Mouse (Mus musculus) T-helper 17 cell (primary cell): ENCODE measurements around the gene Hspb7.

Experiments used
- in situ Hi-C, 2 experiments: fragments of 300-600 bp; cut with MboI, MseI; formaldehyde crosslinking; loops; 1 replicate in 1 of 2; 2 replicates in 1 of 2; pipeline ENCODE4 v1.15.1; 2025; ENCODE audit warnings: high pct_unique_total_duplicates in 2 of 2

Hspb7 gene

DNA sequence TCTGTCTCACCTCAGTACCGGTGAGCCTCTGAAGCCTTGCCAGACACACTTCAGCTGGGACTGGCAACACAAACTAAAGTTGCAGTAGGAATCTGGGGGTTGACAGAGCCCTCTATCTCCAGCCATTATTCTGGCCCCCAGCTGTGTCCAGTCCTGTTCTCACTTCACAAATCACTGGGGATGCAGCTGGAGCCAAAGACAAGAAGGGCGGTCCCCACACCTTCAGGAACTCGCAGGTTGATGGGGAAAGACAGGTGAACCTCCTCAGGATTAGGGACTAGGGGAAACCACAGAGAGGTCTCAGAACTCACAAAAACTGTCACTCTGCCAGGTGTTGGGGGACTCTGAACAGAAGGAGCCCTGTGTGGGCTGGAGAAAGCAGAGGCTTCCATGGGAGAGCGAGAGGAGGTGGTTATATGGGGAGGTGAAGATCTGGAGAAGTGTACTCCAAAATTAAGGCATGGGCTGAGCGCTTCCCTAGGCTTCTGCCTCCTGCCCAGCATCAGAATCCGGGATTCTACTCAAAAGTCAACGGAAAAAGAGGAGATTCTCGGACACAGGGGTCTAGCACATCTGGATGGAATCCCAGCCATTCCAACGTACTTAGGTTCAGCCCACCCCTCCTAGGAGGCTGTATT, at the start of gene Hspb7:
Gene Hspb7 (plus strand): TSS at position 588 of the 638 bp plus-strand sequence.
- in situ Hi-C loops = no loop called here

DNA sequence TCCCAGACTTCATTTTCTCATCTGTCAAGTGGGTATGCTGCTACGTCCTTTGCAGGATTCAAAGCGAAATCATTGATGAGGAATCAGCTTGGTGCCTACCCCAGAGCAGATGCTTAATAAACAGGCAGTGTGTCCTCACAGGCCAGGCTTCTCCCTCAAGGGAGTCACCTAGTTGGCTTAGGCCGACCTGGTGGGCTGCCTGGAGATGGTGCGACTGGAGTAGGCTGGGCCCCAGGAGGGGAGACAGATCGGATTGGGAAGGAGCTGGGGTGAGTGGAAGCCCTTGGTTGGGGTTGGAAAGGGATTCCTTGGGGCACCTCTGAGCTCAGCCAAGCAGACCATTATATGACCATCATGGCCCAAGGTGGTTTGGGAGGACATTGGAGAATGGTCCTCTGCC, 48.2 kb upstream of the Hspb7 start:
- in situ Hi-C loops = no loop called here

DNA sequence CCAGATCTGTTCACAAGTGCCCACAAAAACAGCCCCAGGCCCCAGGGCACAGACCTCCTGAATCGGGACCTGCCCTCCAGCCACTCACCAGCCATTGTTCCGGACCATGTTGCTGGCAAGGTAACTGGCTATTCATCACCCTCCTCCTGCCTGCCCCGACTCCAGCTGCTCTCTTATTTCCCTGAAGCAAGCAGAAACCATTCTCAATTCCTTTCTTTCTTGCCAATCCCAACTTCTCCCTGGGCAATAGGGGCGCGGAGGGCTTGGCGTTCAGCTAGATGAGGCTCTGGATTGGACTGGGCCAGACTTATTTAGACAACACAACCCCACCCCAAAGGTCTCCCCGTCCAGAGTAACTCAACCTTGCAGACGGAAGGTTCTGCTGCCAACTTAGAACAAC, 40.9 kb upstream of the Hspb7 start:
- in situ Hi-C loops = no loop called here

DNA sequence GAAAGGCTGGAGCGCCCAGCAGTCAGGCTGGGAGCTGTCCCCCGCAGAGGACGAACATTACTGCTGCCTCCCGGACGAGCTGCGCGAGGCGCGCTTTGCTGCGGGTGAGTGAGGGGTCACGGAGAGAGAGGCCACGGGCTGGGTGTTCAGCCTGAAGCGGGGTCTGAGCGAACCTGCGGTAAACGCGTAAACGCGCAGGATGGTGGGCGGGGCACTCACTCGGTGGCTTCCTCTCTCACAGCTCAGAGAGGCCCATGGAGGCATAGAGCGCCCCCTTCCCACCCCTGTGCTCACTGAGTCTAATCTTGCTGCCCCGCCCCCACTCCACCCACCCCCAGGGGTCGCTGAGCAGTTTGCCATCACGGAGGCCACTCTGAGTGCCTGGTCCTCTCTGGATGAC, 38.2 kb upstream of the Hspb7 start:
- in situ Hi-C loops = no loop called here

DNA sequence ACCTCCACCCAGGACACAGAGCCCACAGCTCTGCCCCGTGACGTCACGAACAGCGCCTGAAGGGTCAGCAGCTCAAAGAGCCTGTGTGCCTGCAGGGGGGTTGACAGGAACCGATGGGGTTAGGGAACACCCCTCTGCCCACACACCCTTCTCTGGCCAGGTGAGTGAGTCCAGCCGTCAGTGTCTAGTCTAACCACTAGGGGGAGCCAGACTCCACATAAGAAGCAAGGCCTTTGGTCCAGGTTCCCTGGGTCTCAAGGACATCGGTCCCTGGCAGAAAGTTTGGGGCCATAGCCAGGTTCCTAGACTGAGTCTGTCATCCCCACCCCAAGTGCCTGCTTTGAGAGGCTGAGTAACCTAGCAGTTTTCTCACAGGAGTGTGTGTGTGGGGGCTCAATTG, 35.3 kb upstream of the Hspb7 start:
- in situ Hi-C loops = no loop called here

DNA sequence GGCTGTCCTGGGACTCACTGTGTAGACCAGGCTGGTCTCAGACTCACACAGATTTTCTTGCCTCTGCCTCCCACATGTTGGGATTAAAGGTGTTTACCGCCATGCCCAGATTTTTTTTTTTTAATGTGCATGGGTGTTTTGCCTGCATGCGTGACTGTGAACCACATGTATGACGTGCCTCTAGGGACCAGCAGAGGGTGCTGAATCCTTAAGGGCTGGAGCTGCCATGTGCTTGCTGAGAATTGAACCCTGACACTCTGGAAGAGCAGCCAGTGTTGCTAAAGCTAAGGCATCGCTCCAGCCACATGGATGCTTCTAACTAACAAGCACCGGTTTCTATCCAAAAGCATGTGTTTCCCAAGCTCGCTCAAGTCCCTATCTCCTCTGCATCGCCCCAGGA, 34.4 kb upstream of the Hspb7 start:
- in situ Hi-C loops = no loop called here

DNA sequence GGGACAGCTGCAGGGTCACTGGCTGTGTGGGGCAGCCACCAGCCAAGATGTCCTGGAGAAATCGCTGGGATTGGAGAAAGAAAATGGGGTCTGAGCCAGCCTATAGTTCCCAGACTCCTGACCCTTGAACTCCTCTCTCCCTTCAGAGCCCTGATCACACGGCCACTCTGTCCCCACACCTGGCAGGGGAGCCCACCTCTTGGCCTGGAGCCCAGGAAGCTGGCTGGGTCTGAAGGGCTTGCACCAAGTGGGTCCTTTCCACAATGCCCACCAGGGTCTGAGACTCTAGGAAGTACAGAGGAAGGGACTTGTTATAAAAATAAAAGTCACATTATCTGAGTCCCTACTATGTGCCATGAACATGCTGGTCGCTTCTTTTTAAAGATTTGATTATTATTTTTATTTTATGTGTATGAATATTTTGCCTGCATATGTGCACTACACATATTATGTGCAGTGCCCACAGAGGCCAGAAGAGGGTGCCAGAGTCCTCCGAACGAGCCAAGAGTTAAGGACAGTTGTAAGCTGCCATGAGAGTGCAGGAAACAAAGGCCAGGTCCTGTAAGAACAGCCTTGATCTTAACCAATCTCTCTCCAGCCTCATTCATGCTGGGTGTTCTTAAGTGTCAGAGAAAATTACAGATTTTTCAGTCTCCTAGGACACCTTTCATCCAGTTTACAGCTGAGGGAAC, 33.3 kb upstream of the Hspb7 start:
- in situ Hi-C loops = no loop called here

DNA sequence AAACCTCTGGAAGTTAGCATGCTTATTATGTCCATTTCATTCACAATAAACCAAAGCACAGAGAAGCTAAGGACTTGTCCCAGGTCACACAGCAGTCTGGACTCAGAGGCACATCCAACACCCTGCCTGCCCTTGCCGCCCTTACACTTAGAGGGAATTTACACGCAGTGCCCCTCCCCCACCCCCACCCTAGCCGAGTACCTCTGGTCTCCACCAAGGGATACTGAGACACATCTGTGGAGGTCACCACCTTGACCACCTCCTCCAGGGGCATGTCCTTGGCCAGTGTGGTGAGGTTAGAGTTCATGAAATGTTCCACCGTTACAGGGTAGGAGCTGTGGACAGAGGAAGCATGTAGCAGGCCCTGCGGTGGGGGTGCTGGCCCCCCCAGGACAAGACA, 32.6 kb upstream of the Hspb7 start:
- in situ Hi-C loops = no loop called here

DNA sequence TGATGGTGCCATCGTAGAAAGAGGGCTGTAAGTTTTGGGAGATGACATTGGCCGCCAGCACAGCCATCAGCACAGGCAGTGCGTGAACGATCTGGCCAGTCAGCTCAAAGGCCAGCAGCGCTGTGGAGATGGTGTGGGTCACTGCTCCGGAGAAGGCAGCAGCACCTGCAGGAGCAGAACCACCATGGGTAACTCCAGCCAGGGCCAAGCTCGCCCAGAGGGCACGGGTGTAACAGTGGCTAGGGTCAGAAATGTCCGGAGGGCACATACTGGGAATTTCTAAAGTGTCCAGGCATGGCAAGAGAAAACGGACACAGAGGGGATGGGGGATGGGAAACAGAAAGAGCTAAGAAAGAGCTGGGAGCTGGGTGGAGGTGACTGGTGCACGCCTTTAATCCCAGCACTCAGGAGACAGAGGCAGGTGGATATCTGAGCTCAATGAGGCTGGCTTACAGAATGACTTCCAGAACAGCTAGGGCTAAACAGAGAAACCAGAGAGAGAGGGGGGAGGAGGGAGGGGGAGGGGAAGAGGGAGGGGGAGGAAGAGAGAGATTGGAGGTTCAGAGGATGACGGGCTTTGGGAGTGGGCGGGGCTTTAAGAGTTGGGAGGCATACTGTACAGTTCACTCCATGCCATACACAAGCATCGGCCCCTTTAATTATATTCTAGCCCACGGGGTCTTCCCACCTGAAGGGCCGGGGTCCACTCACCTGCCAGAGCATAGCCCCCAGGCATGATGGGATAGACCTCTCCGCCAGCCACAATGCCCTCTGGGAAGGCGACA, 31.0 kb upstream of the Hspb7 start:
- in situ Hi-C loops = loop anchor here in 1 of 2 experiments (10.0 kb wide), 2 partner anchors 185 to 465 kb away; no protein-coding TSS in a partner anchor

DNA sequence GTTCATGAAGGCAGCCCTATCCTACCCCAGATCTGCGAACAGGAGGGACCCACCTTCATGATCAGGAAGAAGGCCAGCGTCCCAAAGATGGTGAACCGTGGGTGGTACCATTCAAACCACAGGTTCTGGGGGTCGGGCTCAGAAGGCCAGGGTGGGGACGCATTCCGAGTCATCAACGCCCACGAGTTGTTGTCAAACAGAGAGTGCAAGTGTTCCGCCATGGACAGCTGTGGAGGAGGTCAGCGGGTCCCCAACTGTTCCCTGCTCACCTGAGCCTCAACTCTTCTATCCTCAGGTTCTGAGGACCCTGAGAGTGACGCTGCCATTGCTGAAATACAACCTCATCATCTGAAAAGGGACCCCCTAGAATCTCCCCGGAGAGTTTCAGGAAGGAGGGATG, 29.3 kb upstream of the Hspb7 start:
- in situ Hi-C loops = loop anchor here in 1 of 2 experiments (10.0 kb wide), 2 partner anchors 184 to 464 kb away; no protein-coding TSS in a partner anchor

DNA sequence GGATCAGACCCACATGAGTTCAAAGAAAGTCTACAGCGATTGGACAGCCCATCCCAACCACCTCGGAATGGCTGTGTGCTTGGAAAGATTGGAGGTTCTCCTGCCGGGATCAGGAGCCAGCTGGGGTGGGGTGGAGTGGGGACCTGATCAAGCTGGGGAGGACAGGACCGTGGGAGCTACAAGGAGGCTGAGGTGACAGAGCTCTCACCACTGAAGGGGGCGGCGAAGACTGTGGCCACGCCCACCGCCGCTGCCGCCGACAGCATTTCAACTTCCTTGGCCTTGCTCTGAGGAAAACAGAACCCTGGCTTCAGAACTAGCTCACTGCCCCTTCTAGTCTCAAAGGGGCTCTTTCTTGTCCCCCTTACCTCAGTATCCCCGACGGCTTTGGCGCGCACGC, 25.8 kb upstream of the Hspb7 start:
- in situ Hi-C loops = loop anchor here in 1 of 2 experiments (10.0 kb wide), 2 partner anchors 180 to 460 kb away; no protein-coding TSS in a partner anchor

DNA sequence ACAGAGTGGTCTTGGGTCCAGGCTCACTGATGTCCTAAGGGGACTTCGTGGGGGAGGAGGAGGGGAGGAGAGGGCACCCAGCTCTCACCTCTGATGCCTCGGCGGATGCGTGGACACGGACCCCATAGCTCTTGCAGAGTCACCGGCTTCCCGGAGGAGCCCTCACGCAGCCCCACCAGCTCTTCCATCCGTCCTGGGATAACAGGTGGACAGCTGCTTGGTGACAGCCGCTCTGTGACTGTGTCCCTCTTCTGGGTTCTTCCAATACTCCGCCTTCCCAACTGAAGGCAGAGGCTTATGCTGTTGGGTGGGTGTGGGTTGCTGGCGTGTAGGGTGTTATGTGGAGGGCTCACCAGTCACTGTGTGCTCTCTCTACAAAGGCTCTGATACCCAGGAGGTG, 22.7 kb upstream of the Hspb7 start:
- in situ Hi-C loops = loop anchor here in 1 of 2 experiments (10.0 kb wide), 2 partner anchors 177 to 457 kb away; no protein-coding TSS in a partner anchor

DNA sequence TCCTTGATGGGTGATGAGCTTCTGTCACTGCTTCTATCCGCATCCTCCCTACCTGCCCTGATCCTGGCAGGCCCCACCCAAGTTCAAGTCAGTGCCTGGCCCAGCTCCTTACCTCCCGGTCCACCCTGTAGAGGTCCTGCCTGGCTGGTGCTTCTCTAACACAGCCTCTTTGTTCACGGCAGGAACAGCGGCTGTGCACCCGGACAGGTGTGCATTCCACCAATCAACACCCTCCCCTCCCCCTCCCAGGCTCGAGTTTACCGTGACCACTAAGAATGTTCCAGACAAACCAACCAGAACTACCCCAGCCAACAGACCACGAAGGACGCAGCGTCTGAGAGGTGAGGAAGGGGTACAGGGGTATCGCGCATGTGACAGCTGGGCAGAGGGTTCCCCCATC, 22.0 kb upstream of the Hspb7 start, which contains the start of gene Clcnka:
Gene Clcnka (minus strand): TSS at position 180 of the 400 bp plus-strand sequence.
- in situ Hi-C loops = loop anchor here in 1 of 2 experiments (10.0 kb wide), 2 partner anchors 176 to 456 kb away; no protein-coding TSS in a partner anchor

DNA sequence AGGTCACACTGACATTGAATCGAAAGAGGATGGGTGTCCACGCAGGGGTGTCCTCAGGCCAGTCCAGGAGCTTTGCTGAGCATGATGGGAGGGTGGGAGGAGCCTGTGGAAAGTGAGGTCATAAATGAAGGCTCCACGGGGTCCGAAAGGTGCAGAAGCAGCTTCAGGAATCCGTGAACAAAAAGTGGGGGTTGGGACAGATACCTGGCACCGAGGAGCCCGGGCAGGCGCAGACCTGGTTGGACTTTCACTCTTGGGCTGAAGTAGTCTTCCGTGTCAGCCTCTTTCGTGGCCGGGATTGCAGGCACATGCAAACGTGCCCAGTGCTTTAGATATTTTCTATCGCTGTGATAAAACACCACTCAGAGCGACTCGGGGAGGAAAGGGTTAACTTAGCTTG, 20.4 kb upstream of the Hspb7 start:
- in situ Hi-C loops = loop anchor here in 1 of 2 experiments (5.0 kb wide), 1 partner anchor 167 kb away; no protein-coding TSS in a partner anchor

DNA sequence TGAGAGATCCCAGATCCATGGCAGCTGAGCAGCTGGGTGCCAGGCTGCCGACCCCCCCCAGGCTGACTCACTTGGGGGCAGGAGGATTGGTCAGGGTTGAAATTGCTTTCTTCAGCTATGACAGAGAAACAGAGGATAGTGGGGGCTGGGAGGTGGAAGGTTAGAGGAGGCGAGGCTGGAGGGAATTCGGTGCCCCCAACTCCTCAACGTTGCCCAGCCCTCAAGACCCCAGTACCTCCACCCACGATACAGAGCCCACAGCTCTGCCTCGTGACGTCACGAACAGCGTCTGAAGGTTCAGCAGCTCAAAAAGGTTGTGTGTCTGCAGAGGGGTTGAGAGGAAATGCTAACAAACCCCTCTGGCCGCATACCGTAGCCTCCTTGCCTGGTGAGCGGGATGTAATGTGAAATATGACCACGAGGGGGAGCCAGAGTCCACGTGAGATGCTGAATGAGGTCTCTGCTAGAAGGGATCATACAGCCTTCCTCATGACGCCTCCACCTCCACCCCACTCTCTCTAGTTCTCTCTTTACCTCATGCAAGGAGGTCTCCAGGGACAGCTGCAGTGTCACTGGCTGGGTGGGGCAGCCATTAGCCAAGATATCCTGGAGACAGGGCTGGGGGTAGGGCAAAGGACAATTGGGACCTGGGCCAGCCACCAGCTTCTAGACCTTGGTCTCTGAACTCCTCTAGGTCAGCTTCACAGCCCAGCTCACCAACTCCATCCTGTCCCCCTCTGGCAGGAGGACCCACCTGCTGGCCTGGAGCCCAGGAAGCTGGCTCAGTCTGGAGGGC, 15.9 kb upstream of the Hspb7 start:
- in situ Hi-C loops = loop anchor here in 1 of 2 experiments (5.0 kb wide), 2 partner anchors 53 to 163 kb away; no protein-coding TSS in a partner anchor

DNA sequence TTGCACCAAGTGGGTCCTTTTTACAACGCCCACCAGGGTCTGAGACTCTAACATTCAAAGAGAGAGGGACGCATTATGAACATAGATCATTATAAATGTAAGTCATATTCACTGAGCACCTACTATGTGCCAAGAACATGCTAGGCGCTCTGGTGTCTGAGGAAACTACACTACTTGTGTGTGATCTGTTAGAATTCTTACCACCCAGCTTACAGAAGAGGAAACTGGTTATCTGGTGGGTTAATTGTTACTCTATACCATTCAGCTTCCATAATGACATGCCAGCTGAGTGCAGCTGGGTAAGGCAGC, 15.3 kb upstream of the Hspb7 start:
- in situ Hi-C loops = loop anchor here in 1 of 2 experiments (5.0 kb wide), 1 partner anchor 52 kb away; no protein-coding TSS in a partner anchor

DNA sequence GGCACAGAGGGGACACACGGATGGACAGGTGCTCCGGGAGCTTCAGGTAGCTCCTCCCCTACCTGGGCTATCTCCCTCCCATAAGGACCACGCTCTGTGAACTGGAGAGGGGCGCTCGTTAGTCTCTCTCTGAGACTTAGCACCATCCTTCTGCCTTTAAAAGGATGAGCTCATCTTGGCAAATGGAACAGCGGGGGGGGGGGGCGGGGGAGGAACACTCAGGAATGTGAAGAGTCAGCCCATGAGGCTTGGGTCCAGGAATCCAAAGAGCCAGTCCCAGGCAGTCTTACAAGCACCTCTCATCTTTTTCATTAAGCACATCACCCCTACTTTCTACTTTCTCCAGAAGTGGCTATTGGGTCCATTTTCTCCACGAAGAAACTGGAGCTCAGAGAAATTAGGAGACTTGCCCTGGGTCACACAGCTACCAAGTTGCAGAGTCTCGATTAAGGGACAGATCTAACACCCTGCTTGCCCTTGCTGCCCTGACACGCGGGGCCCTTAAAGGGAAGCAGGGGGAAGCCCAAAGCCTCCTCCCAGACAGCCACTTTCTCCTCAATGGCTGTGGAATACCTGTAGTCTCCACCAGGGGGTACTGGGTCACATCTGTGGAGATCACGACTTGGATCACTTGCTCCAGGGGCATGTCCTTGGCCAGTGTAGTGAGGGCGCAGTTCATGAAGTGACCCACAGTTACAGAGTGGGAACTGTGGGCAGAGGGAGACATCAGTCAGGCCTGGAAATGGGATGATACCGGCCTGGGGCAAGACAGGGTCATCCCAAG, 13.9 kb upstream of the Hspb7 start:
- in situ Hi-C loops = loop anchor here in 1 of 2 experiments (5.0 kb wide), 1 partner anchor 51 kb away; no protein-coding TSS in a partner anchor

DNA sequence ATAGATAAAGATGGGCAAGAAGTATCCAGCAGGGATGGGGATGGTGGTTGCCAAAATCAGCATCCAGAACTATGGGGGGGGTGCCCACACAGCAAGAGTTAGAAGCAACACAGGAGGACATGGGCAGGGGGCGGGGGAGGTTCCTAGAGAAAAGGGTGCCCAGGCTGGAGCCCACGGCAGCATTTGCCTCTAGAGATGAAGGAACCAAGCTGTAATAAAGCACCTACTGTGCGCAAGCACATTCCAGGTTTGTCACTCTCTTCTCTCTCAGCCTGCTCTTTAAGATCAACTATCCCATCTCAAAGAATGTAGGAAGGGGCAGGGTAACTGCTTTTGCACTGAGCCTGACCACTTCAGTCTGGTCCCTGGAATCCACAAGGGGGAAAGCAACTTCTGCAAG, 12.0 kb upstream of the Hspb7 start:
- in situ Hi-C loops = loop anchor here in 1 of 2 experiments (5.0 kb wide), 1 partner anchor 49 kb away; no protein-coding TSS in a partner anchor

DNA sequence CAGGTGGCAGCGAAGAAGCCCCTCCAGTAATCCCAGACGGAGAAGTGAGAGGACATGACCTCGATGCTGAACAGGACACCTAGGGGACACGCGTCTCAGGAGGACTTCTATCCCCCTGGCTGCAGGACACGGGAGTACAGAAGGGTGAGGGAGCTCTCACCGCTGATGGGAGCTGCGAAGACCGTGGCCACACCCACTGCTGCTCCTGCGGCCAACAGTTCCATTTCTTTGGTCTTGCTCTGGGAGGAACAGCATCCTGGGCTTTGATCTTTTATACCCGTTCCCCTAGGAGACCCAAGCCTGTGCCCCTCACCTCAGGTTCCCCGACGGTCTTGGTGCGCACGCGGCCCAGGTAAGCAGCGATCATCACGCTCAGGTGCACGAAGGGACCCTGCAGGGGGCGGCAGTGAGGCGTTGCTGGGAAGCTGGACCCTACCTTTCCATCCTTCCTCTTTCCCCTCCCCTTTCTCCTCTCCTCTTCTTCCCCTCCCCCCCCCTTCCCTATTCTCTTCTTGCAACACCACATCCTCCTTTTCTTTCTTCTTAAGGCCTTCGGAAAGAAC, 9.1 kb upstream of the Hspb7 start:
- in situ Hi-C loops = loop anchor here in 1 of 2 experiments (5.0 kb wide), 1 partner anchor 156 kb away; no protein-coding TSS in a partner anchor

DNA sequence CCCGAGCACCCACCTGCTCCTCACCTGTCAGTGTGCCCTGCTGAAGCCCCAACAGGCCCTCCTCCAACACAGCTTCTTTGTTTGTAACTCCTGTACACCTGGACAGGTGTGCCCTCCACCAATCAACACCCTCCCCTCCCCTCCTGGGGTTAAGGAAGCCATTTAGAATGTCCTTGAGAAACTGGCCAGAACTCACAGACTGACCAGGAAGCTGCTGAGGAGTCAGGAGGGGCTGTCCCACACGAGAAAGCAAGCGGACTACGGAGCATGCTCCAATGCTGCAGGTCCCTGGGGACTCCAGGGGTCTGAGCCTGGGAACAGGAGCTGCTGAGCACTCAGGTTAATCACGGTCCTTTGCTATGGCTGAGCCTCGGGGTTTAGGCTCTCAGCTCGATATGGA, 4.7 kb upstream of the Hspb7 start, which contains the start of gene Clcnkb:
Gene Clcnkb (minus strand): TSS at position 91 of the 400 bp plus-strand sequence.
- in situ Hi-C loops = no loop called here
